In genomic region chr11:105457041-105457440, GRCm38 (mm10) we compare ENCODE assay signal across 10 mouse cellular contexts. TPM values are rescaled to one million over a fixed set of nuclear protein-coding genes. Genes with fewer than 3 reads are reported as not detected.
A peak's percentile ranks its signal among the peaks of the same experiment; 100 is the strongest.
DNase-seq lines count a peak whose midpoint lies in the region; ATAC-seq lines count a peak whose summit lies in the region.
"Had no signal": no experiment of that assay in that cellular context is flagged by ENCODE, and none has a peak within 500 bp of the region (broad histone marks: within the 10 kb centered on the region; RNA-seq: fewer than 3 reads in every experiment).

No protein-coding gene starts in this region.

- no peak overlapping the region for H3K27ac ChIP-seq in heart, embryonic 13.5 days (replicated peaks)
- no peak overlapping the region for H3K27ac ChIP-seq in embryonic facial prominence, embryonic 12.5 days
- H3K27ac ChIP-seq in hindbrain, embryonic 14.5 days = peak overlapping the region; percentile 82
- H3K27ac ChIP-seq in midbrain, embryonic 14.5 days (replicated peaks; ENCODE audit: low read depth, low read length) = peak overlapping the region; percentile 85
- H3K27ac ChIP-seq: liver, embryonic 14.5 days had no signal

- H3K36me3 ChIP-seq in heart, embryonic 13.5 days = no peaks in the 10 kb centered on the region
- H3K36me3 ChIP-seq in embryonic facial prominence, embryonic 12.5 days = no peaks in the 10 kb centered on the region
- H3K36me3 ChIP-seq in hindbrain, embryonic 14.5 days (replicated peaks; ENCODE audit: control insufficient read depth, insufficient read depth) = no peaks in the 10 kb centered on the region
- no peaks in the 10 kb centered on the region for H3K36me3 ChIP-seq in midbrain, embryonic 14.5 days (ENCODE audit: control insufficient read depth, insufficient read depth, low read length)

- H3K27me3 ChIP-seq in heart, embryonic 13.5 days (replicated peaks) = peaks cover 11% of the 10 kb centered on the region; the same call in 1 of the 2 replicates
- H3K27me3 ChIP-seq in embryonic facial prominence, embryonic 12.5 days = no peaks in the 10 kb centered on the region
- H3K27me3 ChIP-seq in hindbrain, embryonic 14.5 days (ENCODE audit: control insufficient read depth, insufficient read depth, low read length) = no peaks in the 10 kb centered on the region
- H3K27me3 ChIP-seq in midbrain, embryonic 14.5 days (ENCODE audit: control insufficient read depth, insufficient read depth, low read length) = no peaks in the 10 kb centered on the region

- H3K4me3 ChIP-seq in heart, embryonic 13.5 days = peak overlapping the region; percentile 58
- H3K4me3 ChIP-seq in embryonic facial prominence, embryonic 12.5 days = peak overlapping the region; percentile 57
- peak overlapping the region; percentile 37 for H3K4me3 ChIP-seq in hindbrain, embryonic 14.5 days (replicated peaks; ENCODE audit: low read length)
- peak overlapping the region; percentile 38 for H3K4me3 ChIP-seq in midbrain, embryonic 14.5 days (replicated peaks; ENCODE audit: low read depth, low read length)
- H3K4me3 ChIP-seq: erythroblast, embryonic 14.5 days had no signal

- H3K4me1 ChIP-seq in heart, embryonic 13.5 days = peaks cover 8% of the 10 kb centered on the region; the same call in 1 of the 2 replicates
- peaks cover 5% of the 10 kb centered on the region; the same call in 1 of the 2 replicates for H3K4me1 ChIP-seq in embryonic facial prominence, embryonic 12.5 days
- peaks cover 17% of the 10 kb centered on the region for H3K4me1 ChIP-seq in hindbrain, embryonic 14.5 days (replicated peaks; ENCODE audit: control insufficient read depth, insufficient read depth, low read length)
- peaks cover 12% of the 10 kb centered on the region for H3K4me1 ChIP-seq in midbrain, embryonic 14.5 days (ENCODE audit: control insufficient read depth, insufficient read depth, low read length)

- no peak for ATAC-seq in heart, embryonic 13.5 days (ENCODE audit: extremely low read depth, insufficient number of reproducible peaks, low FRiP score, low TSS enrichment)
- ATAC-seq in embryonic facial prominence, embryonic 12.5 days (ENCODE audit: insufficient number of reproducible peaks, insufficient read depth, low FRiP score, low TSS enrichment) = no peak
- ATAC-seq in hindbrain, embryonic 14.5 days (ENCODE audit: low FRiP score) = peak; percentile 23; the same call in 1 of the 2 replicates
- ATAC-seq in midbrain, embryonic 14.5 days (ENCODE audit: low FRiP score, low TSS enrichment) = no peak

- H3K9ac ChIP-seq in heart, embryonic 13.5 days = no peak overlapping the region
- H3K9ac ChIP-seq in embryonic facial prominence, embryonic 12.5 days = no peak overlapping the region
- H3K9ac ChIP-seq in hindbrain, embryonic 14.5 days = peak overlapping the region; percentile 60
- H3K9ac ChIP-seq in midbrain, embryonic 14.5 days (replicated peaks; ENCODE audit: low read length) = peak overlapping the region; percentile 51
- H3K9ac ChIP-seq: liver, embryonic 14.5 days had no signal

- whole genome bisulfite sequencing in heart, embryonic 13.5 days = 69% methylated on average over 7 of the region's 7 CpGs
- 63% methylated on average over 7 of the region's 7 CpGs for WGBS in embryonic facial prominence, embryonic 12.5 days
- 35% methylated on average over 7 of the region's 7 CpGs for WGBS in hindbrain, embryonic 14.5 days
- 43% methylated on average over 7 of the region's 7 CpGs for WGBS in midbrain, embryonic 14.5 days

- intact Hi-C loops in heart, postnatal 10 days (cut with DNase I) = no loop called here

- no peaks in the 10 kb centered on the region for H3K9me3 ChIP-seq in heart, embryonic 13.5 days
- H3K9me3 ChIP-seq in embryonic facial prominence, embryonic 12.5 days = no peaks in the 10 kb centered on the region
- H3K9me3 ChIP-seq in hindbrain, embryonic 14.5 days (ENCODE audit: control insufficient read depth, low read length) = no peaks in the 10 kb centered on the region
- no peaks in the 10 kb centered on the region for H3K9me3 ChIP-seq in midbrain, embryonic 14.5 days (ENCODE audit: control insufficient read depth, low read length)

- peak overlapping the region; percentile 82 for H3K4me2 ChIP-seq in heart, embryonic 13.5 days
- H3K4me2 ChIP-seq in embryonic facial prominence, embryonic 12.5 days (replicated peaks) = peak overlapping the region; percentile 93
- H3K4me2 ChIP-seq in hindbrain, embryonic 14.5 days (replicated peaks) = peak overlapping the region; percentile 68
- H3K4me2 ChIP-seq in midbrain, embryonic 14.5 days (ENCODE audit: low read length) = peak overlapping the region; percentile 70

- DNase-seq in heart, postnatal 10 days = no peak
- DNase-seq in hindbrain, embryonic 14.5 days (ENCODE audit: low spot score) = no peak
- no peak for DNase-seq in midbrain, embryonic 14.5 days
- no peak for DNase-seq in adrenal gland, postnatal 25 days
- no peak for DNase-seq in spleen, postnatal 10 days (ENCODE audit: low spot score in 2 of 2)
- DNase-seq in cerebellum, adult 9-10 months = no peak

RNA-seq across cellular contexts. Expression of gene March10, which starts 0.5 kb away (rescaled TPM):
- 0.36 TPM in 1 of 2 replicates, not detected in the other for polyA plus RNA-seq in heart, embryonic 13.5 days (2015; fragmentation: Nextera tagmentation; extraction: Ambion mirVana)
- not detected for total RNA-seq in heart, postnatal 10 days (2021)
- polyA plus RNA-seq in embryonic facial prominence, embryonic 12.5 days (2016; fragmentation: Nextera tagmentation; extraction: Ambion mirVana) = 0.18 TPM in 1 of 2 replicates, not detected in the other
- polyA plus RNA-seq in hindbrain, embryonic 14.5 days (2014; fragmentation: Nextera tagmentation; extraction: Ambion mirVana) = 0.41 and 0.60 TPM in 2 replicates
- 0.21 and 0.22 TPM in 2 replicates for polyA plus RNA-seq in midbrain, embryonic 14.5 days (2014; fragmentation: Nextera tagmentation; extraction: Ambion mirVana)
- total RNA-seq in adrenal gland, postnatal 25 days (2021) = not detected in 2 replicates
- polyA plus RNA-seq: erythroblast, embryonic 14.5 days; liver, embryonic 14.5 days had no signal

Comparison
In these comparisons a context has a peak if more than half of its experiments do, and no peak if none do; other contexts are left out.
1. H3K27ac ChIP-seq: peak in hindbrain, embryonic 14.5 days (single experiment) and midbrain, embryonic 14.5 days (single experiment); none in heart, embryonic 13.5 days (single experiment) and embryonic facial prominence, embryonic 12.5 days (single experiment).
2. H3K9ac ChIP-seq: peak in hindbrain, embryonic 14.5 days (single experiment) and midbrain, embryonic 14.5 days (single experiment); none in heart, embryonic 13.5 days (single experiment) and embryonic facial prominence, embryonic 12.5 days (single experiment).
3. Peak in every context shown above with its lines, with median percentiles within 50 percentile points of each other: H3K4me2 ChIP-seq and H3K4me3 ChIP-seq.